10 mouse cellular contexts compared by ENCODE assay signal in genomic region chr12:26316261-26316660, GRCm38 (mm10).
DNase-seq lines count a peak whose midpoint lies in the region; ATAC-seq and TF ChIP-seq lines count a peak whose summit lies in the region.
"Had no signal": no experiment of that assay in that cellular context is flagged by ENCODE, and none has a peak within 500 bp of the region (broad histone marks: within the 10 kb centered on the region; RNA-seq: fewer than 3 reads in every experiment).

No protein-coding gene starts in this region.

- 65% methylated on average over 3 of the region's 3 CpGs for WGBS in cerebellum, adult 2 months

- no peaks in the 10 kb centered on the region for H3K4me1 ChIP-seq in cerebellum, adult 2 months (ENCODE audit: control insufficient read depth, insufficient read depth, low read length)

- DNase-seq in heart, adult 8-10 months (ENCODE audit: low spot score) = peak; percentile 59
- no peak for DNase-seq in heart, postnatal 4 days
- peak; percentile 64 for DNase-seq in adrenal gland, postnatal 10 days
- DNase-seq in lung, postnatal 36 days = peak; percentile 77
- DNase-seq in T-cell, adult 2 months (ENCODE audit: low spot score) = no peak
- no peak for DNase-seq in cerebellum, adult 2 months
- DNase-seq in cerebellum, postnatal 10 days = no peak

- H3K4me3 ChIP-seq in cerebellum, adult 2 months (replicated peaks; ENCODE audit: insufficient read depth, low read depth, low read length) = no peak overlapping the region

- no peak overlapping the region for H3K27ac ChIP-seq in cerebellum, adult 2 months (ENCODE audit: insufficient read depth, low read length)
- H3K27ac ChIP-seq: liver, embryonic 14.5 days had no signal

- H3K27me3 ChIP-seq in cerebellum, adult 2 months (ENCODE audit: control insufficient read depth, insufficient read depth, low read length) = no peaks in the 10 kb centered on the region

- no peak for TF ChIP-seq CTCF in cerebellum, adult 2 months (IDR thresholded peaks at IDR 0.05; ENCODE audit: borderline replicate concordance, insufficient read depth, low read depth, low read length)

- peak; percentile 74 for ATAC-seq in granulocyte monocyte progenitor cell, adult 5-6 weeks (replicated peaks; ENCODE audit: poor library complexity, severe bottlenecking)
- ATAC-seq: hindbrain, embryonic 16.5 days had no signal

- no peak for TF ChIP-seq POLR2A in cerebellum, adult 2 months (IDR thresholded peaks at IDR 0.05; ENCODE audit: borderline replicate concordance, insufficient read depth, low read length)

Comparison
In these comparisons a context has a peak if more than half of its experiments do, and no peak if none do; other contexts are left out.
1. DNase-seq: peak in heart, adult 8-10 months (single experiment), adrenal gland, postnatal 10 days (single experiment) and lung, postnatal 36 days (single experiment); none in heart, postnatal 4 days (single experiment), T-cell, adult 2 months (single experiment), cerebellum, adult 2 months (0 of 2) and cerebellum, postnatal 10 days (0 of 2).